Mouse (Mus musculus) brain, embryonic 14.5 days (tissue): ENCODE results near the gene Abcc9. TPM values are rescaled to one million over a fixed set of nuclear protein-coding genes. Genes with fewer than 3 reads are reported as not detected.
"Not testable (repeated sequence)": the region's sequence is repeated elsewhere in the genome, so short reads cannot be mapped to it uniquely, and the experiment has no call there.

ENCODE experiments used
- DNase-seq: peaks from one replicate; pipeline ENCODE4 v3.0.0-alpha.2; 2011; ENCODE audit warnings: low read depth
- CTCF ChIP-seq: fragments of 200-500 bp; IDR thresholded peaks from 2 replicates; pipeline ENCODE4 v1.5.1; 2012; ENCODE audit warnings: inconsistent platforms, mild to moderate bottlenecking, moderate library complexity, borderline replicate concordance; ENCODE audit not compliant: insufficient read depth, insufficient read length; ENCODE audit errors: extremely low read depth
- POLR2A ChIP-seq: fragments of 200-500 bp; IDR thresholded peaks from 2 replicates; pipeline ENCODE4 v1.6.1; 2012; ENCODE audit warnings: mild to moderate bottlenecking, inconsistent platforms, borderline replicate concordance; ENCODE audit not compliant: poor library complexity, insufficient read depth, insufficient read length, severe bottlenecking; ENCODE audit errors: extremely low read depth
- polyA plus RNA-seq: library from polyadenylated mRNA; depleted of rRNA; stranded (reverse); fragments of >200 nt; gene quantifications from 2 replicates; pipeline ENCODE4 v1.2.3, GENCODE M21; 2012

Gene Abcc9
- polyA plus RNA-seq, 1 experiment, result 8.0 TPM

GRCm38 (mm10) chr6:142682985-142683691 is 19.0 kb downstream of the Abcc9 start:
- TF ChIP-seq POLR2A (no peak), CTCF (no peak)
- DNase-seq, result no peak

- no peak for DNase-seq
- TF ChIP-seq POLR2A, result no peak
- no peak for TF ChIP-seq CTCF
Measured at GRCm38 (mm10) chr6:142670021-142670420, 32.1 kb downstream of the Abcc9 start.

DNA sequence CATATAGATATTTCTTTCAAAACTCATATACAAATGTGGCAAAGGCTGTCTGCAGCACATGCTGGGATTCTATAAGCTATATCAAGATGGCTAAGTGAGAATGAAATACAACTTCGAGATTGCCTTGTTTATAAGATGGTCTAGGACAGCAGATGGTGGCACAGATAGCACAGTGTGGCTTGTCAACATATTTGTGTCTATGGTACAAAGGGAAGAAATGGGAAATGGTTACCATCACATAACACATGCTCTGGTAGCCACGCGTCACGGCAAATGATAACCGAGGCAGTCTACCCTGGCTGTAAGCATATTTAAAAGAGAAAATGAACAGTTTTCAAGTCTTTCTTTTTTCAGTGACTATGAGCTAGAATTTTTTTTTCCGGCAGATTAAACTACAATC is 32.8 kb downstream of the Abcc9 start:
- peak; percentile 50 for DNase-seq
- TF ChIP-seq POLR2A, result no peak
- TF ChIP-seq CTCF, result no peak

- no peak for TF ChIP-seq CTCF
- no peak for TF ChIP-seq POLR2A
- DNase-seq, result no peak
Measured at GRCm38 (mm10) chr6:142668831-142669230, 33.3 kb downstream of the Abcc9 start.

GRCm38 (mm10) chr6:142668419-142668766 is 33.7 kb downstream of the Abcc9 start:
- TF ChIP-seq POLR2A (no peak), CTCF (no peak)
- DNase-seq, result no peak

GRCm38 (mm10) chr6:142667701-142668418 is 34.3 kb downstream of the Abcc9 start:
- peak; percentile 9 for DNase-seq
- no peak for TF ChIP-seq CTCF
- TF ChIP-seq POLR2A, result no peak

DNA sequence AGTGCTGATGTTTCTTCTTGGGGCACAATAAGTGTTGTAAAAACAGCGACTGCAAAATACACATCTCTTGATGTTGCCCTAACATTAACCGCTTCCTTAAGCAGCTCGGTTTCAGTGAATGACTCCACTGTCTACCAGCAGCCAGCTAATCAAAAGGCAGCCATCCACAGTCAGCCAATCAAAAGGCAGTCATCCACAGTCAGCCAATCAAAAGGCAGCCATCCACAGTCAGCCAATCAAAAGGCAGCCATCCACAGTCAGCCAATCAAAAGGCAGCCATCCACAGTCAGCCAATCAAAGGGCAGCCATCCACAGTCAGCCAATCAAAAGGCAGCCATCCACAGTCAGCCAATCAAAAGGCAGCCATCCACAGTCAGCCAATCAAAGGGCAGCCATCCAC is 40.1 kb downstream of the Abcc9 start:
- not testable (repeated sequence) for DNase-seq

GRCm38 (mm10) chr6:142659038-142659437 is 43.1 kb downstream of the Abcc9 start:
- peak; percentile 38; the same call in 1 of the 2 replicates for TF ChIP-seq CTCF
- TF ChIP-seq POLR2A, result no peak
- no peak for DNase-seq

DNA sequence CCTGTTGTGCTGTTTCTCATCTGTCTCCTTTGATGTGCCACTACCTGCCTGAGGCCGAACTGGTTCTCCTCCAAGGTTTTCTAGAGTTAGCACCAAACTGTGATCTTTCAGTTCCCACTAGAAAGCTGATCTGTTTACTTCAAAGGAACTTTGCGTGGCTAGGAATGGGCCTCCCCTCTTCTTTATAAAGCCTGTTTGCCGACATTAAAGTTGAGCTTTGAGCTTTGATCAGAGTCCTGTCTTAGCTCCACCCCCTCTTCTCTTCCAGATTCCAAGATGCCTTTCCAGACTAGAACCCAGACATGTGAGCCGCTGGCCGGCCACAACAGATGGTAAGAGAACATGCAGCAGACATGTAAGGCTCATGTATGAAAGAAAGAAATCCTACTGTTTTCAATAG is 47.6 kb downstream of the Abcc9 start:
- peak; percentile 15 for DNase-seq
- no peak for TF ChIP-seq POLR2A
- TF ChIP-seq CTCF, result no peak

DNA sequence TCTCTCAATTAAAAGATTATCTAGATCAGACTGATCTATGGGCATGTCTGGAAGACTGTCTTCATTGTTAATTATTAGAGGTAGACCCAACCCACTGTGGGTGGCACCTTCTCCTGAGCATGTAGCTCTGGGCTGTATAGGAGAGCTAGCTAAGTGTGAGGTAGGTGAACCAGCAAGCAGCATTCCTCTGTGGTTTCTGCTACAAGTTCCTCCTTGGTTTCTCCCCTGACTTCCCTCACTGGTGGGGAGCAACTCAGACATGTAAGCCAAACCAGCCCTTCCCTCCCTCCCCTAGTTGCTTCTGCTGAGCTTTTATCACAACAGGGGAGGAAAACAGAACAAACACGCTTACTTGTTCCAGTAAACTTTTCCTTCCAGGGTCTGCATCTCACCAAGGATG is 49.9 kb downstream of the Abcc9 start:
- DNase-seq, result no peak
- TF ChIP-seq CTCF (no peak), POLR2A (no peak)

DNA sequence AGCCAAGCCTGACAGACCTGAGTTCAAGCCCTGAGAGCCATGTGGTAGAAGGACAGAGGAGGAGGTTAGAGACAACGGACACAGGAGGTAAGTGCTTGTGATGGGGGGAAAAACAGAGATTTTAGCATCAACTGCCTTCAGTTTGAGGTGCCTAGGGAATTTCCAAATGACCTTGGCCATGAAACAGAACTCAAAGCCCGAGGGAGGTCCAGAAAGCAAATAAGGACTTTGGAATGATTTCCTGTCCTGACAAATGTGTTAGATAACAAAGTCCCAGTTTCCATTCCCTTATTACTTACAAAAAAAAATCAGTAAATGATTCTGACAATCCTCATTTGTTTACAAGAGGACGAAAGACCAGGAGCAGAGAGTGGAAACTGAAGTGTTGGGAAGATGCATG is 52.8 kb downstream of the Abcc9 start:
- DNase-seq, result no peak
- TF ChIP-seq POLR2A (no peak), CTCF (no peak)

- no peak for DNase-seq
- TF ChIP-seq CTCF, result no peak
- TF ChIP-seq POLR2A, result no peak
Measured at GRCm38 (mm10) chr6:142645474-142645873, 56.6 kb downstream of the Abcc9 start.

- no peak for TF ChIP-seq CTCF
- TF ChIP-seq POLR2A, result no peak
- DNase-seq, result no peak
Measured at GRCm38 (mm10) chr6:142639301-142639700, 62.8 kb downstream of the Abcc9 start.

- TF ChIP-seq POLR2A, result no peak
- no peak for DNase-seq
Measured at GRCm38 (mm10) chr6:142635654-142636053, 66.5 kb downstream of the Abcc9 start.

DNA sequence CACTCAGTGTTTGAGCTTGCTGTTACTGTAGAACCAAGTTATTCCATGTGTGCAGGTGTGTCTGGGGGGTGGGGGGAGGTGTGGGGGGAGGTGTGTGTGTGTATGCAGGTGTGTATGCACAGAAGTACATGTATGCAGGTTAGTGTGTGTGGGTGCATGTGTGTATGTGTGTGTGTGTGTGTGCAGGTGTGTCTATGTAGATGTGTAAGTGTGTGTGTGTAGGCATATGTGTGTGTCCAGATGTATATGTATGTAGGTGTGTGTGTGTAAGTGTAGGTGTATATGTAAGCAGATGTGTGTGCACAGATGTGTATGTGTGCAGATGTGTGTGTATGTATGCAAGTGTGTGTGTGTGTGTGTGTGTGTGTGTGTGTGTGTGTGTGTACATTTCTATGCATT is 66.9 kb downstream of the Abcc9 start:
- DNase-seq, result no peak
- no peak for TF ChIP-seq POLR2A
- TF ChIP-seq CTCF, result no peak
